Mouse (Mus musculus): ENCODE data around the gene Gm20532. TPM values are rescaled to one million over a fixed set of nuclear protein-coding genes. Genes with fewer than 3 reads are reported as not detected.

Gene Gm20532
- total and polyA plus RNA-seq, 3 experiments: 0.15 TPM; not detected in 2

DNA sequence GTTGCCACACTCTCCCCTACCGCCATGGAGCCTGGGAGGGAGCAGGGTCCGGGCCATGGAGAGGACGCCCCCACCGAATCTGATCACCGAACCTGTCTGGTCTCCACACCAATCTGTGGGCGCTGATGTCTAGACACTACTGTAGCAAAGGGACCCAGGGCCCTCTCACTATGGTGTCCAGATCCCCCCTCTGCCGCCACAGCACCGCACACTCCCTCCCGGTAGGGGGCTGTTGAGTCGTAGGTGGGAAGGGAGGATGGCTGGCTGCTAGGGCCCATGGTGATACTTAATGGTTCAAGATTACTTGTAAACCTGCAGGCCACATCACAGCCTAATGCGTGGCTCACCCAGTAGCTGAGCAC is 586 bp downstream of the Gm20532 start:
- H3K27me3 ChIP-seq (ENCODE audit: control insufficient read depth in 1 of 2, insufficient read depth in 2 of 2, low read length in 2 of 2): no peaks in the 10 kb centered on the region
- H3K9me3 ChIP-seq (replicated peaks; ENCODE audit: insufficient read depth, low read length): no peaks in the 10 kb centered on the region
- H3K79me2 ChIP-seq (ENCODE audit: control insufficient read depth, insufficient read depth, low read length, poor library complexity): no peaks in the 10 kb centered on the region; the same call in 1 of the 2 replicates
- peaks cover 0 to 11% of the 10 kb centered on the region in 2 experiments; a peak in 2 of 4 replicates for H3K36me3 ChIP-seq (ENCODE audit: control insufficient read depth in 1 of 2, insufficient read depth in 2 of 2, low read length in 2 of 2)
- peak overlapping the region; percentile 84 for H3K9ac ChIP-seq (ENCODE audit: control insufficient read depth, low read depth, low read length, poor library complexity, severe bottlenecking)
- TF ChIP-seq MEF2A (IDR thresholded peaks at IDR 0.05; ENCODE audit: extremely low read depth, insufficient replicate concordance, low read depth, low read length, poor library complexity, severe bottlenecking) (no peak), ELF1 (IDR thresholded peaks at IDR 0.05; ENCODE audit: low read depth, low read length) (no peak), MXI1 (IDR thresholded peaks at IDR 0.05; ENCODE audit: low read depth, low read length) (no peak; the same call in 1 of the 2 replicates), MAZ (IDR thresholded peaks at IDR 0.05; ENCODE audit: low read depth, low read length) (no peak), ZMIZ1 (IDR thresholded peaks at IDR 0.05; ENCODE audit: low read depth, low read length) (0 out of 2 replicates have a peak, but pooled peaks have one; percentile 3), POLR2AphosphoS2 (IDR thresholded peaks at IDR 0.05; ENCODE audit: low read length) (no peak), USF1 (IDR thresholded peaks at IDR 0.05; ENCODE audit: low read depth, low read length) (0 out of 2 replicates have a peak, but pooled peaks have one; percentile 2), ETS1 (IDR thresholded peaks at IDR 0.05; ENCODE audit: low read depth, low read length) (no peak), POLR2AphosphoS5 (IDR thresholded peaks at IDR 0.05; ENCODE audit: borderline replicate concordance, low read depth, low read length) (no peak), SIN3A (IDR thresholded peaks at IDR 0.05; ENCODE audit: low read length) (0 out of 2 replicates have a peak, but pooled peaks have one; percentile 13)
- peak overlapping the region; percentile 48 for H3K27ac ChIP-seq (ENCODE audit: control insufficient read depth, low read depth, low read length)
- peak overlapping the region; percentile 81 to 93 for H3K4me3 ChIP-seq (ENCODE audit: control insufficient read depth in 1 of 2, insufficient read depth in 1 of 2, low read depth in 2 of 2, low read length in 2 of 2)
- peak; percentile 78 for DNase-seq (ENCODE audit: low read depth, low spot score)
- H3K4me1 ChIP-seq (ENCODE audit: control insufficient read depth in 1 of 2, insufficient read depth in 2 of 2, low read length in 2 of 2): peaks cover 4 to 21% of the 10 kb centered on the region in 2 experiments; a peak in 3 of 4 replicates

- Histone ChIP-seq H3K79me2 (ENCODE audit: control insufficient read depth, insufficient read depth, low read length, poor library complexity) (no peaks in the 10 kb centered on the region; the same call in 1 of the 2 replicates), H3K36me3 (ENCODE audit: control insufficient read depth in 1 of 2, insufficient read depth in 2 of 2, low read length in 2 of 2) (peaks cover 0 to 11% of the 10 kb centered on the region in 2 experiments; a peak in 2 of 4 replicates), H3K4me3 (ENCODE audit: control insufficient read depth in 1 of 2, insufficient read depth in 1 of 2, low read depth in 2 of 2, low read length in 2 of 2) (no peak overlapping the region), H3K9me3 (replicated peaks; ENCODE audit: insufficient read depth, low read length) (no peaks in the 10 kb centered on the region), H3K9ac (ENCODE audit: control insufficient read depth, low read depth, low read length, poor library complexity, severe bottlenecking) (no peak overlapping the region), H3K27ac (ENCODE audit: control insufficient read depth, low read depth, low read length) (no peak overlapping the region), H3K27me3 (ENCODE audit: control insufficient read depth in 1 of 2, insufficient read depth in 2 of 2, low read length in 2 of 2) (no peaks in the 10 kb centered on the region), H3K4me1 (ENCODE audit: control insufficient read depth in 1 of 2, insufficient read depth in 2 of 2, low read length in 2 of 2) (peaks cover 3 to 20% of the 10 kb centered on the region in 2 experiments; a peak in 3 of 4 replicates)
- TF ChIP-seq NRF1 (IDR thresholded peaks at IDR 0.05; ENCODE audit: insufficient read depth, low read depth, low read length, poor library complexity, severe bottlenecking): no peak
- no peak for TF ChIP-seq MAX (IDR thresholded peaks at IDR 0.05; ENCODE audit: low read length)
- no peak for TF ChIP-seq USF2 (IDR thresholded peaks at IDR 0.05; ENCODE audit: borderline replicate concordance in 1 of 2, insufficient read depth in 1 of 2, low read depth in 1 of 2, low read length in 2 of 2)
- TF ChIP-seq SMC3 (IDR thresholded peaks at IDR 0.05; ENCODE audit: low read depth, low read length): no peak
- TF ChIP-seq BHLHE40 (IDR thresholded peaks at IDR 0.05; ENCODE audit: borderline replicate concordance, low read depth, low read length): no peak
- no peak for TF ChIP-seq MEF2A (IDR thresholded peaks at IDR 0.05; ENCODE audit: extremely low read depth, insufficient replicate concordance, low read depth, low read length, poor library complexity, severe bottlenecking)
- no peak for TF ChIP-seq UBTF (IDR thresholded peaks at IDR 0.05; ENCODE audit: borderline replicate concordance, insufficient read depth, low read depth, low read length)
- TF ChIP-seq TBP (IDR thresholded peaks at IDR 0.05; ENCODE audit: low read depth, low read length): no peak
- no peak for TF ChIP-seq SIN3A (IDR thresholded peaks at IDR 0.05; ENCODE audit: low read length)
- no peak for DNase-seq (ENCODE audit: low read depth, low spot score)
Observed at GRCm38 (mm10) chr2:26588573-26588972, 2.1 kb downstream of the Gm20532 start.
